ENCODE assay signal across 9 mouse cellular contexts in the genomic region with DNA sequence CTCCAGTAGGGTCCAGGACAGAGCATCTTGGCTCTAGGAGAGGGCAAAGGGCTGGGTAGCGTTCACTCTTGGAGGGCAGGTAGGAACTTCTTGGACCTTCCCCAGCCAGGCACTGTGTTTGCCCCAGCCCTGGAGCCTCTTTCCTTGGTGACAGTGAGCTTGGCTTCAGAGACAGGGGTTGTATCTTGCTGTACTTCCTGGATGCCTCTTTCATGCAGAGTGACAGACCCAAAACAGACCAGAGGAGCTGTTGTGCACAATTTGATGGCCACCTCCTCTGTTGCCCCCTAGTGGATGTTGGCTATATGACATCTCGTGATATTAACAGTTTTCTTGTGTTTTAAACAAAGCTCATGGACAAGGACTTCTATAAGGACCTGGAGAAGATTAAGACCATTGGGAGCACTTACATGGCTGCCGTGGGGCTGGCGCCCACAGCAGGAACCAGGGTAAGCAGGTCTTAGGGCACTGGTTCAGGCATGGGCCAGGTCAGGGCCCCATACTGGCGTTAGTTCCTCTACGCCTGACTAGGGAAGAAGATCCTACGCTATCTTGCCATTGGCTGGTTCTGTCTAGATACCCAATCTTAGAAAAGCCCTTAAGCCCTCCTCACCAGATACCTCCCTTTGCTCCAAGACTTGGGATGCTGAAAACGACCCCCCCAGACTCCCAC. TPM values are rescaled to one million over a fixed set of nuclear protein-coding genes. Genes with fewer than 3 reads are reported as not detected.
DNase-seq lines count a peak whose midpoint lies in the region; ATAC-seq and TF ChIP-seq lines count a peak whose summit lies in the region.
"Had no signal": no experiment of that assay in that cellular context is flagged by ENCODE, and none has a peak within 500 bp of the region (broad histone marks: within the 10 kb centered on the region; RNA-seq: fewer than 3 reads in every experiment).

No protein-coding gene starts in this region.

- dilution Hi-C loops in CH12.LX (cut with MboI; ENCODE audit: extremely low pct_ligation_motif_present, extremely low pct_unique_long_range_greater_than_20kb, low sequenced_read_pairs), result no loop called here

- H3K4me1 ChIP-seq in CH12.LX (ENCODE audit: control insufficient read depth in 1 of 2, insufficient read depth in 2 of 2), result no peaks in the 10 kb centered on the region
- H3K4me1 ChIP-seq in intestine, embryonic 16.5 days (ENCODE audit: control insufficient read depth, insufficient read depth, low read length), result peaks cover 12% of the 10 kb centered on the region
- peaks cover 4% of the 10 kb centered on the region; the same call in 1 of the 2 replicates for H3K4me1 ChIP-seq in stomach, postnatal 0 days (replicated peaks; ENCODE audit: control insufficient read depth, insufficient read depth)
- H3K4me1 ChIP-seq in heart, embryonic 12.5 days (replicated peaks), result peaks cover 8% of the 10 kb centered on the region

- no peak overlapping the region for H3K4me2 ChIP-seq in CH12.LX (ENCODE audit: insufficient read depth, low read depth, poor library complexity, severe bottlenecking)
- H3K4me2 ChIP-seq in intestine, embryonic 16.5 days (ENCODE audit: low read depth, low read length), result no peak overlapping the region
- no peak overlapping the region for H3K4me2 ChIP-seq in stomach, postnatal 0 days (replicated peaks; ENCODE audit: low read depth)
- H3K4me2 ChIP-seq in heart, embryonic 12.5 days, result no peak overlapping the region

- no peak overlapping the region for H3K9ac ChIP-seq in CH12.LX (ENCODE audit: insufficient read depth, low read depth)
- H3K9ac ChIP-seq in intestine, embryonic 16.5 days (ENCODE audit: low read depth, low read length), result no peak overlapping the region
- no peak overlapping the region for H3K9ac ChIP-seq in stomach, postnatal 0 days (ENCODE audit: low read length)
- H3K9ac ChIP-seq in heart, embryonic 12.5 days, result no peak overlapping the region

- no peak for TF ChIP-seq EP300 in CH12.LX (IDR thresholded peaks at IDR 0.05; ENCODE audit: low read length)
- no peak for TF ChIP-seq EP300 in stomach, postnatal 0 days (optimal IDR thresholded peaks at IDR 0.05)

- H3K36me3 ChIP-seq in CH12.LX (replicated peaks in 1 of 2; ENCODE audit: control insufficient read depth in 1 of 2, insufficient read depth in 1 of 2, low read length in 1 of 2), result no peaks in the 10 kb centered on the region
- H3K36me3 ChIP-seq in intestine, embryonic 16.5 days (ENCODE audit: control insufficient read depth, insufficient read depth, low read length), result no peaks in the 10 kb centered on the region
- H3K36me3 ChIP-seq in stomach, postnatal 0 days (ENCODE audit: control insufficient read depth, insufficient read depth, low read length), result no peaks in the 10 kb centered on the region
- no peaks in the 10 kb centered on the region for H3K36me3 ChIP-seq in heart, embryonic 12.5 days

- DNase-seq in gastrocnemius, adult 2 months, result no peak
- DNase-seq in gastrocnemius, postnatal 14 days, result no peak
- peak; percentile 32 for DNase-seq in CH12.LX (ENCODE audit: extremely low read depth)
- peak; percentile 68 for DNase-seq in embryo, embryonic 11 days
- peak; percentile 40 for DNase-seq in lung, postnatal 36 days
- peak; percentile 35 for DNase-seq in stomach, postnatal 0 days (ENCODE audit: low spot score)

- no peak overlapping the region for H3K4me3 ChIP-seq in gastrocnemius, adult 2 months
- H3K4me3 ChIP-seq in CH12.LX (replicated peaks in 1 of 3; ENCODE audit: low read depth in 2 of 3, low read length in 2 of 3, poor library complexity in 1 of 3), result no peak overlapping the region
- H3K4me3 ChIP-seq in intestine, embryonic 16.5 days (ENCODE audit: low read length), result no peak overlapping the region
- no peak overlapping the region for H3K4me3 ChIP-seq in stomach, postnatal 0 days (ENCODE audit: low read depth, low read length)
- H3K4me3 ChIP-seq in heart, embryonic 12.5 days, result no peak overlapping the region

- peak; percentile 51 for TF ChIP-seq RAD21 in CH12.LX (IDR thresholded peaks at IDR 0.05; ENCODE audit: low read depth, low read length)

- no peak; the same call in 1 of the 2 replicates for ATAC-seq in intestine, embryonic 16.5 days
- no peak for ATAC-seq in stomach, postnatal 0 days (ENCODE audit: low FRiP score, low TSS enrichment)
- ATAC-seq in heart, embryonic 12.5 days (ENCODE audit: insufficient number of reproducible peaks, low FRiP score), result no peak

- peaks cover 55% of the 10 kb centered on the region for H3K27me3 ChIP-seq in CH12.LX (replicated peaks)
- no peaks in the 10 kb centered on the region for H3K27me3 ChIP-seq in intestine, embryonic 16.5 days (replicated peaks; ENCODE audit: control insufficient read depth, insufficient read depth, low read length)
- H3K27me3 ChIP-seq in stomach, postnatal 0 days (ENCODE audit: control insufficient read depth, insufficient read depth, low read length), result no peaks in the 10 kb centered on the region
- no peaks in the 10 kb centered on the region for H3K27me3 ChIP-seq in heart, embryonic 12.5 days (replicated peaks)

- TF ChIP-seq POLR2A in CH12.LX (IDR thresholded peaks at IDR 0.05; ENCODE audit: low read depth, low read length), result no peak

- no peaks in the 10 kb centered on the region for H3K79me2 ChIP-seq in CH12.LX (replicated peaks; ENCODE audit: control insufficient read depth, extremely low read depth, insufficient read depth, poor library complexity, severe bottlenecking)

- no peak overlapping the region for H3K27ac ChIP-seq in gastrocnemius, adult 2 months
- no peak overlapping the region for H3K27ac ChIP-seq in CH12.LX (ENCODE audit: insufficient read depth, low read depth)
- peak overlapping the region; percentile 78; the same call in 1 of the 2 replicates for H3K27ac ChIP-seq in intestine, embryonic 16.5 days (ENCODE audit: low read length)
- peak overlapping the region; percentile 69 for H3K27ac ChIP-seq in stomach, postnatal 0 days (replicated peaks)
- H3K27ac ChIP-seq in heart, embryonic 12.5 days (ENCODE audit: poor library complexity, severe bottlenecking), result no peak overlapping the region

- WGBS in intestine, embryonic 16.5 days, result 86% methylated on average over 8 of the region's 8 CpGs
- 78% methylated on average over 8 of the region's 8 CpGs for WGBS in stomach, postnatal 0 days
- WGBS in heart, embryonic 12.5 days, result 74% methylated on average over 8 of the region's 8 CpGs

- H3K9me3 ChIP-seq in CH12.LX (replicated peaks; ENCODE audit: low read length), result no peaks in the 10 kb centered on the region
- no peaks in the 10 kb centered on the region for H3K9me3 ChIP-seq in intestine, embryonic 16.5 days (ENCODE audit: control insufficient read depth, low read length)
- no peaks in the 10 kb centered on the region for H3K9me3 ChIP-seq in stomach, postnatal 0 days (ENCODE audit: control insufficient read depth, low read length)
- H3K9me3 ChIP-seq in heart, embryonic 12.5 days (replicated peaks), result no peaks in the 10 kb centered on the region

- peak; percentile 73 for TF ChIP-seq CTCF in gastrocnemius, adult 2 months (IDR thresholded peaks at IDR 0.05)
- peak; percentile 71 to 82 for TF ChIP-seq CTCF in CH12.LX (conservative IDR thresholded peaks at IDR 0.05 in 1 of 2, IDR thresholded peaks at IDR 0.05 in 1 of 2; ENCODE audit: low read depth in 2 of 2, low read length in 2 of 2)
- peak; percentile 92 for TF ChIP-seq CTCF in stomach, postnatal 0 days (IDR thresholded peaks at IDR 0.05; ENCODE audit: low read depth)

- in situ Hi-C loops in CH12.LX (cut with MboI; ENCODE audit: low pct_ligation_motif_present, low pct_unique_long_range_greater_than_20kb, low sequenced_read_pairs), result loop anchor here (25.0 kb wide), 1 partner anchor 499 kb away; the partner anchor contains the start of gene Ramp3

- intact Hi-C loops in gastrocnemius, adult 2 months (cut with DNase I), result loop anchor here (5.0 kb wide), 1 partner anchor 504 kb away; the partner anchor contains the start of gene Ramp3
- intact Hi-C loops in gastrocnemius, postnatal 14 days (cut with DNase I; ENCODE audit: low total_unique reads), result no loop called here

TF ChIP-seq in CH12.LX, 34 proteins besides CTCF, POLR2A, EP300 and RAD21:
- peak; percentile 53 for TF ChIP-seq SMC3 (IDR thresholded peaks at IDR 0.05; ENCODE audit: low read depth, low read length)
- TF ChIP-seq ZNF384 (IDR thresholded peaks at IDR 0.05; ENCODE audit: low read depth, low read length), result no peak

RNA-seq across cellular contexts. Expression of gene Gm11985, which starts 26.7 kb away (rescaled TPM):
- not detected for total RNA-seq in gastrocnemius, adult 2 months (2021)
- not detected for total RNA-seq in gastrocnemius, postnatal 14 days (2021)
- total RNA-seq in CH12.LX (2012; rRNA removed) (not detected in 2 replicates), CH12.LX (2014; rRNA removed) (not detected in 2 replicates)
- polyA plus RNA-seq in CH12.LX (2012; ENCODE audit: insufficient read length, low read depth), result not detected in 2 replicates
- polyA plus RNA-seq in intestine, embryonic 16.5 days (2015; fragmentation: Nextera tagmentation; extraction: Ambion mirVana), result not detected in 2 replicates
- not detected in 2 replicates for polyA plus RNA-seq in stomach, postnatal 0 days (2015; fragmentation: Nextera tagmentation; extraction: Ambion mirVana)
- not detected in 2 replicates for polyA plus RNA-seq in heart, embryonic 12.5 days (2016; fragmentation: Nextera tagmentation; extraction: Ambion mirVana)
- total RNA-seq: left cerebral cortex, adult 18-20 months had no signal

RNA-seq across cellular contexts. Expression of gene Igfbp1, which starts 35.9 kb away (rescaled TPM):
- total RNA-seq in gastrocnemius, adult 2 months (2021), result not detected
- not detected for total RNA-seq in gastrocnemius, postnatal 14 days (2021)
- total RNA-seq in CH12.LX (2012; rRNA removed) (0.08 TPM in 1 of 2 replicates, not detected in the other), CH12.LX (2014; rRNA removed) (not detected in 2 replicates)
- polyA plus RNA-seq in CH12.LX (2012; ENCODE audit: insufficient read length, low read depth), result not detected in 2 replicates
- 3.3 and 6.4 TPM in 2 replicates for polyA plus RNA-seq in intestine, embryonic 16.5 days (2015; fragmentation: Nextera tagmentation; extraction: Ambion mirVana)
- 2.3 and 4.5 TPM in 2 replicates for polyA plus RNA-seq in stomach, postnatal 0 days (2015; fragmentation: Nextera tagmentation; extraction: Ambion mirVana)
- polyA plus RNA-seq in heart, embryonic 12.5 days (2016; fragmentation: Nextera tagmentation; extraction: Ambion mirVana), result 0.17 and 0.61 TPM in 2 replicates
- total RNA-seq: left cerebral cortex, adult 18-20 months had no signal

RNA-seq across cellular contexts. Expression of gene Igfbp3, which starts 52.1 kb away (rescaled TPM):
- total RNA-seq in gastrocnemius, adult 2 months (2021), result 10 to 100 TPM; 10.7 to 18.1 TPM
- 10 to 100 TPM; 58.5 to 67.5 TPM for total RNA-seq in gastrocnemius, postnatal 14 days (2021)
- total RNA-seq in CH12.LX (2012; rRNA removed), result not detected in 2 replicates
- total RNA-seq in CH12.LX (2014; rRNA removed), result not detected in 2 replicates
- not detected in 2 replicates for polyA plus RNA-seq in CH12.LX (2012; ENCODE audit: insufficient read length, low read depth)
- polyA plus RNA-seq in intestine, embryonic 16.5 days (2015; fragmentation: Nextera tagmentation; extraction: Ambion mirVana), result 24.0 and 39.8 TPM in 2 replicates
- 46.0 and 50.6 TPM in 2 replicates for polyA plus RNA-seq in stomach, postnatal 0 days (2015; fragmentation: Nextera tagmentation; extraction: Ambion mirVana)
- polyA plus RNA-seq in heart, embryonic 12.5 days (2016; fragmentation: Nextera tagmentation; extraction: Ambion mirVana), result 24.4 and 24.6 TPM in 2 replicates

Comparison
In these comparisons a context has a peak if more than half of its experiments do, and no peak if none do; other contexts are left out.
1. DNase-seq: peak in CH12.LX (single experiment), embryo, embryonic 11 days (single experiment), lung, postnatal 36 days (single experiment) and stomach, postnatal 0 days (single experiment); none in gastrocnemius, adult 2 months (single experiment) and gastrocnemius, postnatal 14 days (single experiment).
2. H3K27ac ChIP-seq: peak in intestine, embryonic 16.5 days (single experiment) and stomach, postnatal 0 days (single experiment); none in gastrocnemius, adult 2 months (single experiment), CH12.LX (single experiment) and heart, embryonic 12.5 days (single experiment).
3. RNA of gene Igfbp3, which starts 52.1 kb away (polyA plus RNA-seq): 46.0 to 50.6 TPM in stomach, postnatal 0 days, 24.4 to 24.6 TPM in heart, embryonic 12.5 days and 24.0 to 39.8 TPM in intestine, embryonic 16.5 days; not detected in CH12.LX; every median in the first group is over 10 times any median in the second.
4. Peak in every context shown above with its lines, with median percentiles within 50 percentile points of each other: CTCF ChIP-seq.